Mouse (Mus musculus) hindbrain, postnatal 0 days (tissue): ENCODE data around the gene Cbr4. TPM values are rescaled to one million over a fixed set of nuclear protein-coding genes. Genes with fewer than 3 reads are reported as not detected.

ENCODE experiments used
- ATAC-seq: fragments of 200-750 bp; cut with Nextera tagmentation; 2 replicates; pipeline ENCODE4 v1.8.0; 2017; ENCODE audit warnings: mild to moderate bottlenecking, moderate TSS enrichment, moderate library complexity
- DNase-seq: peaks from one replicate; pipeline ENCODE4 v3.0.0-alpha.2; 2015; ENCODE audit warnings: low spot score
- H3K27ac ChIP-seq: fragments of 300-500 bp; sonication (generic); 2 replicates; pipeline ENCODE4 v1.5.1; 2014; ENCODE audit warnings: mild to moderate bottlenecking
- H3K27me3 ChIP-seq: fragments of 300-500 bp; sonication (generic); 2 replicates; pipeline ENCODE4 v1.6.1; 2014; ENCODE audit warnings: low read length, mixed read lengths; ENCODE audit not compliant: insufficient read depth
- H3K36me3 ChIP-seq: fragments of 300-500 bp; sonication (generic); 2 replicates; pipeline ENCODE4 v1.6.1; 2014; ENCODE audit warnings: low read length, mixed read lengths; ENCODE audit not compliant: insufficient read depth
- H3K4me1 ChIP-seq: fragments of 300-500 bp; sonication (generic); 2 replicates; pipeline ENCODE4 v1.6.1; 2014; ENCODE audit warnings: antibody characterized with exemption, low read length, mixed read lengths; ENCODE audit not compliant: insufficient read depth
- H3K4me2 ChIP-seq: fragments of 300-500 bp; sonication (generic); 2 replicates; pipeline ENCODE4 v1.6.1; 2014; ENCODE audit warnings: low read depth, mild to moderate bottlenecking, low read length, moderate library complexity, mixed read lengths
- H3K4me3 ChIP-seq: fragments of 300-500 bp; sonication (generic); 2 replicates; pipeline ENCODE4 v1.5.1; 2014; ENCODE audit warnings: low read length
- H3K9ac ChIP-seq: fragments of 300-500 bp; sonication (generic); replicated peaks from 2 replicates; pipeline ENCODE4 v1.6.1; 2014; ENCODE audit warnings: mild to moderate bottlenecking, low read length, moderate library complexity, mixed read lengths
- H3K9me3 ChIP-seq: fragments of 300-500 bp; sonication (generic); 2 replicates; pipeline ENCODE4 v1.6.1; 2016; ENCODE audit warnings: low read length, mixed read lengths
- CTCF ChIP-seq: IDR thresholded peaks from 2 replicates; pipeline ENCODE4 v1.5.1; 2016; ENCODE audit warnings: antibody characterized with exemption, control low read depth, low read depth
- WGBS: fragments of 180-500 bp; shearing (Covaris S2); extraction: QIAGEN DNeasy Blood & Tissue Kit; methylation state at CpG from one replicate; pipeline ENCODE4 v1.1.7; 2014; 5-methylcytosine and 5-hydroxymethylcytosine counted together
- polyA plus RNA-seq: library from polyadenylated mRNA; unstranded; fragments of >200 nt; fragmentation: Nextera tagmentation; extraction: Ambion mirVana; gene quantifications from 2 replicates; pipeline ENCODE4 v1.2.1, GENCODE M21; 2015
- total RNA-seq: library from RNA; depleted of rRNA; stranded (reverse); fragments of >200 nt; gene quantifications from 2 replicates; pipeline ENCODE4 v1.2.3, GENCODE M21; 2014; rRNA removed

Gene Cbr4
- total RNA-seq: 3.7 and 10.1 TPM in 2 replicates
- 24.5 and 27.9 TPM in 2 replicates for polyA plus RNA-seq

GRCm38 (mm10) chr8:61487597-61488156 is at the start of gene Cbr4:
TSS of gene Cbr4 (plus strand) at chr8:61487734.
- Histone ChIP-seq H3K4me3 (peak within 1 kb of the TSS; percentile 44), H3K36me3 (no peaks in the 10 kb centered on the region), H3K9me3 (no peaks in the 10 kb centered on the region), H3K27me3 (no peaks in the 10 kb centered on the region), H3K4me2 (peak within 1 kb of the TSS; percentile 68), H3K27ac (peak within 1 kb of the TSS; percentile 82), H3K9ac (peak within 1 kb of the TSS; percentile 63), H3K4me1 (no peaks in the 10 kb centered on the region)
- ATAC-seq (peak; percentile 97), DNase-seq (peak; percentile 98)
- 4% methylated on average over 29 of the region's 29 CpGs for WGBS
- TF ChIP-seq CTCF: 0 out of 2 replicates have a peak, but pooled peaks have one; percentile 8

- Histone ChIP-seq H3K9me3 (no peaks in the 10 kb centered on the region), H3K27ac (no peak overlapping the region), H3K4me2 (no peak overlapping the region), H3K4me3 (no peak overlapping the region), H3K36me3 (no peaks in the 10 kb centered on the region), H3K9ac (no peak overlapping the region), H3K4me1 (peaks cover 3% of the 10 kb centered on the region; the same call in 1 of the 2 replicates), H3K27me3 (no peaks in the 10 kb centered on the region)
- peak; percentile 18 for DNase-seq
- 69% methylated on average over 3 of the region's 3 CpGs for WGBS
- no peak for ATAC-seq
- TF ChIP-seq CTCF: no peak
Observed at GRCm38 (mm10) chr8:61442988-61443387, 44.5 kb upstream of the Cbr4 start.

- peak; percentile 30 for DNase-seq
Observed at GRCm38 (mm10) chr8:61444358-61444757, 43.2 kb upstream of the Cbr4 start.

GRCm38 (mm10) chr8:61446329-61446728 is 41.2 kb upstream of the Cbr4 start:
- ATAC-seq: peak; percentile 34
- no peak overlapping the region for H3K4me3 ChIP-seq

More at GRCm38 (mm10) chr8:61444358-61444757, 43.2 kb upstream of the Cbr4 start:
- whole genome bisulfite sequencing: 30% methylated on average over 3 of the region's 3 CpGs
- Histone ChIP-seq H3K4me1 (peaks cover 3% of the 10 kb centered on the region; the same call in 1 of the 2 replicates), H3K4me2 (no peak overlapping the region), H3K36me3 (no peaks in the 10 kb centered on the region), H3K27ac (0 out of 2 replicates have a peak overlapping the region, but pooled peaks have one; percentile 15), H3K27me3 (no peaks in the 10 kb centered on the region), H3K4me3 (no peak overlapping the region), H3K9me3 (no peaks in the 10 kb centered on the region), H3K9ac (no peak overlapping the region)
- peak; percentile 41 for ATAC-seq
- no peak for TF ChIP-seq CTCF

GRCm38 (mm10) chr8:61448100-61448499 is 39.4 kb upstream of the Cbr4 start:
- Histone ChIP-seq H3K4me1 (peaks cover 3% of the 10 kb centered on the region; the same call in 1 of the 2 replicates), H3K4me2 (no peak overlapping the region), H3K9ac (no peak overlapping the region), H3K4me3 (no peak overlapping the region), H3K27me3 (no peaks in the 10 kb centered on the region), H3K9me3 (no peaks in the 10 kb centered on the region), H3K36me3 (no peaks in the 10 kb centered on the region), H3K27ac (no peak overlapping the region)
- 92% methylated on average over 2 of the region's 2 CpGs for WGBS
- ATAC-seq: no peak
- DNase-seq: no peak
- TF ChIP-seq CTCF: no peak

More at GRCm38 (mm10) chr8:61446329-61446728, 41.2 kb upstream of the Cbr4 start:
- Histone ChIP-seq H3K4me1 (peaks cover 3% of the 10 kb centered on the region; the same call in 1 of the 2 replicates), H3K27ac (peak overlapping the region; percentile 41; the same call in 1 of the 2 replicates), H3K9me3 (no peaks in the 10 kb centered on the region), H3K36me3 (no peaks in the 10 kb centered on the region), H3K27me3 (no peaks in the 10 kb centered on the region), H3K4me2 (peak overlapping the region; percentile 47), H3K9ac (0 out of 2 replicates have a peak overlapping the region, but pooled peaks have one; percentile 28)
- DNase-seq: peak; percentile 58
- WGBS: 18% methylated on average over 15 of the region's 15 CpGs
- TF ChIP-seq CTCF: no peak

GRCm38 (mm10) chr8:61448881-61449280 is 38.7 kb upstream of the Cbr4 start:
- 70% methylated on average over 5 of the region's 5 CpGs for WGBS
- Histone ChIP-seq H3K27ac (no peak overlapping the region), H3K9me3 (no peaks in the 10 kb centered on the region), H3K4me2 (no peak overlapping the region), H3K4me1 (peaks cover 3% of the 10 kb centered on the region; the same call in 1 of the 2 replicates), H3K27me3 (no peaks in the 10 kb centered on the region), H3K36me3 (no peaks in the 10 kb centered on the region), H3K9ac (no peak overlapping the region), H3K4me3 (no peak overlapping the region)
- DNase-seq: no peak
- ATAC-seq: no peak
- no peak for TF ChIP-seq CTCF
